Mouse (Mus musculus): Measurements from ENCODE around the gene Fam131a. TPM values are rescaled to one million over a fixed set of nuclear protein-coding genes. Genes with fewer than 3 reads are reported as not detected.

Gene Fam131a
- polyA plus RNA-seq, 1 experiment from 2014 or later, result 8.8 TPM

DNA sequence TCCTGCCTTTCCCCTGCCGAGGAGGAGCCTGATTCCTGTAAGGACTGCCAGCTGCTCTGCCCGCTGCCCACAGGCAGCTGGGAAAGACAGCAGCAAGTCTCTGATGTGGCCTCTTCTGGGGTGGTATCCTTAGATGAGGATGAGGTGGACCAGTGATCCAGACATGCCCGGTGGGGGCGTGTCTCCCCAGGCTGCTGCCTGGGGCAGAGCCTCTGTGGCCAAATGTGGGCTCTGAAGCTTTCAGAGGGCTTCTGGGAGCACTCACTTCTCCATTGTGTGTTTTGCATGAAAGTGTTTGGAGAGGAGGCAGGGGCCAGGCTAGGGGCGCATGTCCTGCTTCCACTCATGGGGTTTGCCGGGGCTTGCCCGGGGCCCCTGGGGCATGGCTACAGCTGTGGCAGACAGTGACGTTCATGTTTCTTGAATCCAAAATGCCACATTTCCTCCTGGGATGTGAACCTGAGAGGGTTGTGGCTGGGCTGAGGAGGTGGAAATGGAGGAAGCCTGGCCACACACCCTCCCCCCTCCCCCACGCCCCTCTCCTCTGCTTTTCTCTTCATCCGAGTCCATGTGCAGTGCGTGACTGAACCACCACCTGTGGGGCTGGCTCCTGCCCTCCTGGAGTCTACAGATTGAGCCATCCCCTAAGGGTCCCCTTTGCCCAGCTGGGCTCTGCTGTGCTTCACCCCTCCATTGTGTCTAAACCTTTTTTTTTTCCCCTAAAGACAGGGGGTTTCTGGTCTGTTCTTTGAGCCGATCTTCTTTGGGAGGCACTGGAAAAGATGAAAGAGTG is 8.9 kb downstream of the Fam131a start:
- DNase-seq (ENCODE audit: low spot score), result peak; percentile 42
- Histone ChIP-seq H3K4me3 (peak overlapping the region; percentile 28), H3K9me3 (replicated peaks) (no peaks in the 10 kb centered on the region)

DNA sequence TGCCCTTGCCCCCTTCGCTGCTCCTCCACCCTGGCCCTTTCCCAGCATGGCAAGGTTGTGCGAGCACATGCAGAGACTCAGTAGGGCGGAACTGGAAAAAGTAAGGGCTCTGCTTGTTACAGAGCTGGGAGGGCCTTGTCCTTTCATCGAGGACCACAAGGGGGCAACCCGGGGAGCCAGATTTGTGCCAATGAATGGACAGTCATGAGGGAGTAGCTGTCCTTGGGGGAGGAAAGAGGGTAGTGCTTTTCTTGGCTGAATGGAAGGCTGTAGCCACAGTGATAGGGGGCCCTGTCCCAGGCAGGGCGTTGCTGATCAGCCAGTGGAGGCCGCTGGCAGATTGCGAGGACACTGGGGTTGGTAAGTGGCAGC is 9.5 kb downstream of the Fam131a start:
- peak overlapping the region; percentile 28; the same call in 1 of the 2 replicates for H3K4me3 ChIP-seq
- peak; percentile 80 for DNase-seq (ENCODE audit: low spot score)
- no peaks in the 10 kb centered on the region for H3K27me3 ChIP-seq (ENCODE audit: low read depth, poor library complexity, severe bottlenecking)
- H3K9me3 ChIP-seq (replicated peaks), result no peaks in the 10 kb centered on the region
- WGBS, result 4% methylated on average over 8 of the region's 8 CpGs
- H3K27ac ChIP-seq (replicated peaks), result peak overlapping the region; percentile 84
- peaks cover 51% of the 10 kb centered on the region for H3K36me3 ChIP-seq
- peaks cover 39% of the 10 kb centered on the region for H3K4me1 ChIP-seq

More for the DNA sequence above, 8.9 kb downstream of the Fam131a start:
- Histone ChIP-seq H3K27ac (replicated peaks) (peak overlapping the region; percentile 84), H3K4me1 (peaks cover 34% of the 10 kb centered on the region), H3K36me3 (peaks cover 45% of the 10 kb centered on the region), H3K27me3 (ENCODE audit: low read depth, poor library complexity, severe bottlenecking) (no peaks in the 10 kb centered on the region)
- 19% methylated on average over 12 of the region's 12 CpGs for WGBS

DNA sequence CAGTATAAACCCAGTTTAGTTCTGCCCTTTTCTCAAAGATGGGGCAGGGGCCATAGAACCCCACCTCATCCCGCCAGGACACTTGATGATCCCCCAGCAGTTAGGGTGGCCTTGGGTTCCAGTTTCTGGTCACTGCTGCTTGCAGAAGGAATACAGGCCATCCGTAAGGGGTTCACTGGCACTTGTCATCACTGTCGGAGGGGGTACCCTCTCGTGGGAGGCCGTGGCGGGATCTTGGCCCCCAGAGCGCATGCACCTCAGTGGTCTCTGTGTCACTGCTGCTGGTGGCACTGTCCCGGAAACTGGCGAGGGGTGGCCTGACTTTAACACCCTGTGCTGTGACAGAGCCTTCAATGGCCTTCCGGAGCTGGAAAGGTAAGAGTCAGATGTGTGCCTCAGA is 10.0 kb downstream of the Fam131a start:
- Histone ChIP-seq H3K27ac (replicated peaks) (0 out of 2 replicates have a peak overlapping the region, but pooled peaks have one; percentile 25), H3K36me3 (peaks cover 57% of the 10 kb centered on the region), H3K27me3 (ENCODE audit: low read depth, poor library complexity, severe bottlenecking) (no peaks in the 10 kb centered on the region), H3K4me1 (peaks cover 40% of the 10 kb centered on the region), H3K4me3 (no peak overlapping the region), H3K9me3 (replicated peaks) (no peaks in the 10 kb centered on the region)
- DNase-seq (ENCODE audit: low spot score), result no peak
- WGBS, result 89% methylated on average over 10 of the region's 10 CpGs

DNA sequence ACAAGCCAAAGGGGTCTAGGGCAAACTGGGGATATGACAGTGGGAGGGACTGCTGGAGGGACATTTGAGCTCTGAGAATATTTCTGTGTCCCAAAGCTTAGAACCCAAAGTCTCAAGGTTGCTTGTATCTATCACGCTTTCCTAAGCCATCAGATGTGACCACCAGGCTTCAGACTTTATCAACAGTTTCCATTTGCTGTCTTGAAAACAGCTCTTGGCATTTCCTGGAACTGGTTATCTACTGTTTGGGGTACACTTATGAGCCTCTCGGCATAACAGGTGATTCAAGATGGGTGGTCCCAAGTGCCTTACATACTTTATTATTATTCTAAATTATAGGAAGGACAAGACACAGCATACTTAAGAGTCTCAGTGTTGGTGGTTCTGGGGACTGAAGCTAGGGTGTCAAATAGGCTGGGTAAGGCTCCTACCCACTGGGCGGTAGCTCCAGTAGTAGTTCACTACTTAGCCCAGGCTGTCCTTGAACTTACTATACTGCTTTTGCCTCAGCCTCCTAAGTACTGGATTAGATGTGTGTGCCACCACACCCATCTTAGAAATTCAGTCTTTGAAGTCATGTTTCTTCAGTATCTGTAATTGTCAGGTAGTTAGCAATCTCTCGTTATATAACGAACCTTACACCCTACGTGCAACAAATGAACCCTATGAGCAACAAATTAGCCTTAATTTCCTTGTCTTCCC is 10.8 kb downstream of the Fam131a start:
- Histone ChIP-seq H3K27me3 (ENCODE audit: low read depth, poor library complexity, severe bottlenecking) (no peaks in the 10 kb centered on the region), H3K36me3 (peaks cover 64% of the 10 kb centered on the region), H3K27ac (replicated peaks) (no peak overlapping the region), H3K4me3 (no peak overlapping the region), H3K4me1 (peaks cover 40% of the 10 kb centered on the region), H3K9me3 (replicated peaks) (no peaks in the 10 kb centered on the region)
- 93% methylated on average over 6 of the region's 6 CpGs for WGBS
- no peak for DNase-seq (ENCODE audit: low spot score)

DNA sequence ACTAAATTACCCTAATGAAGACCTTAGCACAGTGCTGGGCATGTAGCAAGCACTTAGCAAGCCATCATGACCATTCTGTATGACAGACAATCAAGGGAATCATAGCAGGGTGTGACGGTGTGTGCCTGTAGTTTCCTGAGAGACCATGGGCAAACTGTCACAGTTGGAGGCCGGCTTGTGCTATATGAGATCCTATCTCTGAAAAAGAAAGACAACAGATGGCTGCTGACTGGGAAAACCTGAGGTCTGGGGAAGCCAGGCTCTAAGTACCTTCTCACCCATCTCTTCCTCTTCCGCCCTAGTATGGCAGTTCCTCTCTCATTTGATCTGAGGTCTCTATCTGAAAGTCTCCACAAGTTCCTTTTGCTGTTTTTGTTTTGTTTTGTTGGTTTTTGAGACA is 12.7 kb downstream of the Fam131a start:
- peaks cover 69% of the 10 kb centered on the region for H3K36me3 ChIP-seq

DNA sequence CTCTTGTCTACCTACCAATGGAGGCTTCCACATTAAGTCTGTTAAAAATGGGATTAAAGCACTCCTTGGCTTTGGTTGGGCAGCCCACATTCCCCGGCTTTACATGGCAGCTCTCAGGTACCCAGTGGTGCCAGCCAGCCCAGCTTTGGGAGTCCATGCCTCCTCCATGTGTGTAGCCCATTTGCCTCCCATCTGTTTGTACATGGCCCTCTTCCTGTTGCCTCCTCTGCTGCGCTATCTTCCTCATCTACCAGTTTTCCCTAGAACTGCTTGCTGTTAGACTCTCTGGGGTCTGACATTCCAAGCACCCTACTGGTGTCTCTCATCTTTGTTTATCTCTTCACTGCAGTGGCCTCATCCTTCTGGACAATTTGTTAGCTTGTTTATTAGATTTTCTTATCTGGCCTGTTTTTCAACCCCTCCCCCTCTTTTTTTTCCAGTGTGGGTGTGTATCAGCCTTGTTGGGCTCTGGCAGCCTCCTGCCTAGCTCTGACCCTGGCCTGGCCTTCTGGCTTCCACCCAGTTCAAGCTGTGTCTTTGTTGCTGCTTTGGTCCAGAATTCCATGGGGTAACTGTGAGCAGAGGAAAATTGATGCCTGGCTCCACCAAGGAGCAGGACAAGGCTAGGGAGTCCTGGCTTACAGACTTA is 13.5 kb downstream of the Fam131a start:
- WGBS, result 78% methylated on average over 2 of the region's 2 CpGs
- H3K4me1 ChIP-seq, result peaks cover 28% of the 10 kb centered on the region
- H3K27ac ChIP-seq (replicated peaks), result no peak overlapping the region
- H3K36me3 ChIP-seq, result peaks cover 76% of the 10 kb centered on the region
- no peaks in the 10 kb centered on the region for H3K27me3 ChIP-seq (ENCODE audit: low read depth, poor library complexity, severe bottlenecking)
- DNase-seq (ENCODE audit: low spot score), result no peak
- H3K4me3 ChIP-seq, result no peak overlapping the region
- H3K9me3 ChIP-seq (replicated peaks), result no peaks in the 10 kb centered on the region

More for the DNA sequence above, 12.7 kb downstream of the Fam131a start:
- Histone ChIP-seq H3K27ac (replicated peaks) (no peak overlapping the region), H3K27me3 (ENCODE audit: low read depth, poor library complexity, severe bottlenecking) (no peaks in the 10 kb centered on the region), H3K9me3 (replicated peaks) (no peaks in the 10 kb centered on the region), H3K4me3 (no peak overlapping the region), H3K4me1 (peaks cover 33% of the 10 kb centered on the region)
- no peak for DNase-seq (ENCODE audit: low spot score)
- 87% methylated on average over 3 of the region's 3 CpGs for WGBS

DNA sequence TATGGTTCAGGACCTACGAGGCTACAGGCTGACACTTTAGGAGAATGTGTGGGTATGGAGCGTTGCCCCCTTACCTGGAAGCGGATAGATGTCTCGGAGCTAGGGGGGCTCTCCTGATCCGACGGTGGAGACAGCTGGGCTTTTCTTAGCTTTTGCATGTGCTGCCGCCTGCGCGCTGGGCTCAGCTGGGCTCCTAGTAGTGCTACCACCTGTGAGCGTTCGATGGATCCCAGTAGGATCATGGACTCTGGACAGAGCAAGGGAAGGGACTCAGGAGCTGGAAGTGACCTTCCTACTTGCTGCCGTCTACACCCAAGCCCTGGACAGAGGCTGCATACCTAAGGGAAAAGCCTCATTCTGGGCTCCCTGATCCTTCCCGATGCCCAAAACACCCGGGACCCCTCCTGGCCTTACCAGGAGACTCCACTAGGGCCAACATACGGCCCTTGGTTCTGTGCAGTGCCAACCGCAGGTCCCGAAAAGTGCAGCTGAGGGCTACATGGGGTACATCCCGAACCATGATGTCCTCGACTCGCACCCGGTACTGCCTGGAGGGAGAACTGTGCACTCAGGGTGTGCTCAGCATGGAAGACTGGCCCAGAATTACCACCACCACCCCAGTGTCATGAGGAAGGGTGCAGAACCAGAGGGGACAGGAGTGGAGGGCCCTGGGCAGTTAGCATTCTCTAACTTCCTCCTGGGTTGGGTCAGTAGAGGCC is 15.3 kb downstream of the Fam131a start:
- no peak for DNase-seq (ENCODE audit: low spot score)
- Histone ChIP-seq H3K9me3 (replicated peaks) (no peaks in the 10 kb centered on the region), H3K27me3 (ENCODE audit: low read depth, poor library complexity, severe bottlenecking) (no peaks in the 10 kb centered on the region), H3K36me3 (peaks cover 90% of the 10 kb centered on the region), H3K4me3 (no peak overlapping the region), H3K4me1 (peaks cover 10% of the 10 kb centered on the region; the same call in 1 of the 2 replicates), H3K27ac (replicated peaks) (no peak overlapping the region)
- 92% methylated on average over 21 of the region's 21 CpGs for WGBS

DNA sequence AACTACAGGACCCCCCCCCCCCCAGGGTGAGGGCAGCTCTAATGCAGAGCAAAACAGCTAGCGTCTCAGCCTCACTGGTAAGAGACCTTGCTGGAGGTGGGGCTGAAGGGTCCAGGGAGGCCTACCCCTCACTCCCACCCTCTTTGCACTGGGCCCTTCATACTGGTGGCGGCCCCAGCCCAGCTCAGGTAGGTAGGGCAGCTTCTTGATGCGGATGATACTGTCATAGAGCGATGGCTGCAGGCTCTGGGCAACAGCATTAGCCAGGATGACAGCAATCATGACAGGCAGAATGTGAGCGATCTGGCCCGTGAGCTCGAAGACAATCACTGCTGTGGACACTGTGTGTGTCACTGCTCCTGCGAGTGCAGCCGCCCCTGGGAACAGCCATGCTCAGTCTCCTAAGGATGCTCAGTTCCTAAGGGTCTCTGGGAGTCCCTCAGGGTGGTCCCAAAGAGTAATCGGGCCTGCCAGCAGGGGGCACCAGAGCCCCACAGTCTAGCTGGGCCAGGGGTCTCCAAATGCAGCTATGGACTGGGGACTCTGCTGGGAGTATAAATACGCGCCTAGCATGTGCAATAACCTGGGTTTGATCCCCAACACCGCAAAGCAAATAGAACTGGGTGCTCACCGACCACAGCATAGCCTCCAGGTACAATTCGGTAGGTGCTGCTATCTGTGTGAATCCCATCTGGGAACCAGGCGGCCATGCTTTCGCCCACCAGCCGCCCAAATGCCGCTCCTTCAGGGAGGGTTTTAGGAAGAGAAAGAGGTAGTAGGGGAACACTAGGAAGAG is 16.1 kb downstream of the Fam131a start:
- H3K27ac ChIP-seq (replicated peaks), result no peak overlapping the region
- peak; percentile 77 for DNase-seq (ENCODE audit: low spot score)
- H3K27me3 ChIP-seq (ENCODE audit: low read depth, poor library complexity, severe bottlenecking), result no peaks in the 10 kb centered on the region
- WGBS, result 77% methylated on average over 19 of the region's 19 CpGs
- H3K36me3 ChIP-seq, result peaks cover 94% of the 10 kb centered on the region
- H3K4me1 ChIP-seq, result peaks cover 17% of the 10 kb centered on the region
- no peak overlapping the region for H3K4me3 ChIP-seq
- no peaks in the 10 kb centered on the region for H3K9me3 ChIP-seq (replicated peaks)

DNA sequence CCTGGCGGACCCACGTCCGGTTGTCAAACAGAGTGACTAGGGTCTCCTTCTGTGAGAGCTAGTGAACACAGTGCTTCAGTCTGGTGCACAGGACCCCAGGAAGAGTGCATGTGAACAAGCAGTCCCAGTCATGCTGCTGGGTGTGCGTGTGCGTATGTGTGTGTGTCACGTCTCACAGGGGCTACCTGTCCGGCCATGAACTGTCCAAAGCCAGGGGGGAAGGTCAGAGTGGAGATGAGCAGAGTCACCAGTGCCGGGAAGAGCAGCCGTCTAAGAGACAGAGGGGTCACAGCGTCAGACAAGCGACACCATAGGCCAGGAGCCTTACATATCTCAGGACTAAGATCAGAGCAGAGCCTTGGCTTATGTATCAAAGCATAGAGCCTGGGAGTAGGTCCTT is 17.3 kb downstream of the Fam131a start:
- WGBS, result 95% methylated on average over 11 of the region's 11 CpGs
- Histone ChIP-seq H3K4me3 (no peak overlapping the region), H3K9me3 (replicated peaks) (no peaks in the 10 kb centered on the region), H3K4me1 (peaks cover 29% of the 10 kb centered on the region), H3K27me3 (ENCODE audit: low read depth, poor library complexity, severe bottlenecking) (peaks cover 8% of the 10 kb centered on the region; the same call in 1 of the 2 replicates), H3K36me3 (peaks cover 82% of the 10 kb centered on the region), H3K27ac (replicated peaks) (no peak overlapping the region)
- DNase-seq (ENCODE audit: low spot score), result no peak

DNA sequence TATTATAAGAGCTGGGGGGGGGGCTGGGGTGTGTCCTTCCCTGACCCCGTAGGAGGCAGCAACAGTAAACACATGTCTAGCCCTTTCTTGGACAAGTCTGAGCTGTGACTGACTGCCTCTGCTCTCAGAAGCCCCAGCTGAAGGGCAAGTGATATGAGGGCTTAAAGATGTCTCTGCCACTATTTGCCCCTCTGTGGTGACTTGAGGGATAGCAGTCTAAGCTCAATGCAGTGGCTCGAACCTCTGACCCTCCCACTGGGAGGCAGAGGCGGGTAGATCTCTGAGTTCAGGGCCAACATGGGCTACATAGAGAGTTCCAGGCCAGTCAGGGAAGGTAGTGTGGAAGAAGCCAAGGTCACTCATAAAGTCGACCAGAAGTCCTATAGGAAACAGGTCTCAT is 17.8 kb downstream of the Fam131a start:
- H3K36me3 ChIP-seq, result peaks cover 77% of the 10 kb centered on the region
- no peak overlapping the region for H3K27ac ChIP-seq (replicated peaks)
- 80% methylated on average over 4 of the region's 4 CpGs for WGBS
- no peak overlapping the region for H3K4me3 ChIP-seq
- H3K4me1 ChIP-seq, result peaks cover 33% of the 10 kb centered on the region
- DNase-seq (ENCODE audit: low spot score), result no peak
- peaks cover 9% of the 10 kb centered on the region; the same call in 1 of the 2 replicates for H3K27me3 ChIP-seq (ENCODE audit: low read depth, poor library complexity, severe bottlenecking)
- H3K9me3 ChIP-seq (replicated peaks), result no peaks in the 10 kb centered on the region

DNA sequence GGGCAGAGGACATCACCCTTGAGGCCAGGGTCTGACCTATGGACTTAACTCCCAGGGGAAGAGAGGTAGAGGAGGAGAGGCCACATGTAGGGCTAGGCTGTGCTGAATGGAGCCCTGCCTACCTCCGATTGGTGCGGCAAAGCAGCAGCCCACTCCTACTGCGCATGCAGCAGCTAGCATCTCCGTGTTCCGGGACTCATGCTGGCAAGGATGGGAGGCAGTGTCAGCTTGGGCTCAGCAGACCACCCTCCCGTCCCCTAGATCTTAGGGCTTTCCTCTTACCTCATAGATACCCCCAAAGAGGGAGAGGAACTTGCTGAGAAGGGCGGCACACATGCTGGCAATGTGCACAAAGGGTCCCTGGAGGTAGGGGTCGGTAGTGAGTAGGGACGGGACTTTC is 19.1 kb downstream of the Fam131a start:
- no peak for DNase-seq (ENCODE audit: low spot score)
- Histone ChIP-seq H3K27ac (replicated peaks) (no peak overlapping the region), H3K4me1 (peaks cover 41% of the 10 kb centered on the region), H3K27me3 (ENCODE audit: low read depth, poor library complexity, severe bottlenecking) (peaks cover 9% of the 10 kb centered on the region; the same call in 1 of the 2 replicates), H3K4me3 (no peak overlapping the region), H3K9me3 (replicated peaks) (no peaks in the 10 kb centered on the region), H3K36me3 (peaks cover 63% of the 10 kb centered on the region)
- WGBS, result 77% methylated on average over 9 of the region's 9 CpGs

Measured in midbrain, embryonic 10.5 days (tissue).